Mouse (Mus musculus): Measurements from ENCODE around the gene Inpp5d.
A peak's percentile ranks its signal among the peaks of the same experiment; 100 is the strongest.

Gene Inpp5d

DNA sequence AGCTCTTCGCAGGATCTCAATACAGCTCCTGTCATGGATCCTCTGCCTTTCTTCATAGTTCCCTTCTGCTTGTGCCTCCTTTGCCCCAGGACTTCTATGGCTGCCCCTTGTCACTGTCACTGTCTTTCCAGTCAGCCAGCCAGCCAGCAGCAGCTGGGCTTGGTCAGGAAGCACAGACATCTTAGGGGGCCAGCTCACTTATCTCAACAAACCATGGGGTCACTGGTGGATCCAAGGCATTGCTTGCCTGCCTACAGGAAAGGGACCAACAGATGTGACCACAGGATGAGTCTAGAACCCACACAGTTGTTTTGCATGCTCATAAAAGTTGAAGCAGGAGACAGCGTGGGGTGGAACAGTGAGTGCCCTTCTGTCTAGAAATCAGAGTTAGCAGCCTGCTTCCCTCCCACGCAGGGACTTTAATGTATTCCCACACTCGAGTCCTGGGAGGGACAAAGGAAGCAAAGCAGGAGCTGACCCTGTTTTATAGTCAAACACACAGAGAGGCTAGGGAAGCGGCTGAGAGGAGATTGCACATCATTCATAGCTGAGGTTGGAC lies 79.9 kb downstream of the Inpp5d start:
- DNase-seq (ENCODE audit: low read depth, low spot score): no peak

DNA sequence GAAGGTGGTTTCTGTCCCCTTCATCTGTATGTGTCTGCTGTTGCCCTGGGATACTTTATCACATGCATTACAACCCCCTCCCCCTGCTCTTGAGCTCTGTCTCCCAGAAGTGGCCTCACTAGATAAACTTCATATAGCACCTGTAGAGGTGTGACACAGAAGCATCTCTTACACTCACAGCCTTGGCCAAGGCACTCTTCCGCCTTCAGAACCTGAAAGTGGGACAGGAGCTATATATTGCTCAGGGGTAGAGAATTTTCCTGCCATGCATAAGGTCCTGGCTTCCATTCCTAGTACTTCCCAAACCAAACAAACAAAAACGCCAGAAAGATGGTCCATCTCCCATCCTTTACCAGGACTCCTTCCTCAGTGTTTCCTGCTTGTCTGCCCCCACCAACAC lies 84.1 kb downstream of the Inpp5d start:
- DNase-seq (ENCODE audit: low read depth, low spot score): no peak

DNA sequence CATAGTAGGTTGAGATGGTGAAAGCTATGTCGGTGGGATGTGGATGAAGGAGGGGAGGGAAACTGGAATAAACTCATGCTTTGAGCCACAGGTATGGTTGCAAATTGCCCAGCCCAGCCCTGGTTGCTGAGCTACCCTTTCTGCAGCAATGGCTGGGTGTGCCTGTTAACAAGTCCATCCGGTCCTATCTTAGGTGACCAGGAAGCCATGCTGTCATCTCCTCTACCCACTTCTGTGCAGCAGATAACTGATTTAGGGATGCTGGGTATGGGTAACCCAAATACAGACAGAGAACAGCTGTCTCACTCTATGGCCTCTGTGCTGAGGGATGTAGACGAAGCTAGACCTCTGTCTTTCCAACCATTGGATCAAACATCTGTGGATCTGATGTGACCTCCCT lies 86.2 kb downstream of the Inpp5d start:
- DNase-seq (ENCODE audit: low read depth, low spot score): no peak

DNA sequence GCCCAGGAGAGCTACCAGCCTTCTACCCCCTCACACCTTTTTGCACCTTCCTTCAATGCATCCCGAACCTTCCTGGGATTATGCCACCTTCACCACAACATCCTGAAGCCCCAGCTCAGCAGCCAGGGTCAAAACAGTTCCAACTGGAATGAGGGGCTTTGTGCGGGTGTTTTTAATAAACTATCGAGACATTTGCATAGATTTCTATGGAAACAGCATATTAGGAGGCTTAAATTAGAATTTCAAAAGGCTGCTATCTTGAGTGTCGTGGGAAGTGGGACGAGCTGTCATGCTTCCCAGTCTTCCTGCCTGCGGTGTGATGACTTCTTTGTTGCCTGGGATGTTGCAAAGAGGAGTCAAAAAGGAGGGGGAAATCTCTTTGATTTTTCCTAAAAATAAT lies 88.9 kb downstream of the Inpp5d start:
- peak; percentile 91 for DNase-seq (ENCODE audit: low read depth, low spot score)

DNA sequence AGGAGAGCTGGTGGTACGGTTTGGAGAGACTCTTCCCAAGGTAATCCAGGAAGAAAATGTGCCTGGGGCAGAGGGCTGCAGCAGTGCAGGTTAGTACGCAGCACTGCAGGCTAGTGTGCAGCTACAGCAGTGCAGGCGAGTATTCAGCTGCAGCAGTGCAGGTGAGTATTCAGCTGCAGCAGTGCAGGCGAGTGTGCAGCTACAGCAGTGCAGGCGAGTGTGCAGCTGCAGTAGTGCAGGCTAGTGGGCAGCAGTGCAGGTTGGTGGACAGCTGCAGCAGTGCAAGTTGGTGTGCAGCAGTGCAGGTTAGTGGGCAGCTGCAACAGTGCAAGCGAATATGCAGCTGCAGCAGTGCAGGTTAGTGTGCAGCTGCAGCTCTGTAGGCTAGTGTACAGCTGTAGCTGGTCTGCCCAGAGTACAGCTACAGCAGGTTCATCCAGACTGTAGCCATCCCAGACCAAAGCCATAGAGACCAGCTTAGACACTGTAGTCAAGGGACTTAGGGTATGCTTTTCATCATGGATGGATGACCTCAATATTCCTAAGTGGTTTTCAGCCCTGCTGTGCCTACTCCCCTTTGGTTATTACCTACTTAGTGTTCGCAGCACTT lies 89.7 kb downstream of the Inpp5d start:
- DNase-seq (ENCODE audit: low read depth, low spot score): no peak

DNA sequence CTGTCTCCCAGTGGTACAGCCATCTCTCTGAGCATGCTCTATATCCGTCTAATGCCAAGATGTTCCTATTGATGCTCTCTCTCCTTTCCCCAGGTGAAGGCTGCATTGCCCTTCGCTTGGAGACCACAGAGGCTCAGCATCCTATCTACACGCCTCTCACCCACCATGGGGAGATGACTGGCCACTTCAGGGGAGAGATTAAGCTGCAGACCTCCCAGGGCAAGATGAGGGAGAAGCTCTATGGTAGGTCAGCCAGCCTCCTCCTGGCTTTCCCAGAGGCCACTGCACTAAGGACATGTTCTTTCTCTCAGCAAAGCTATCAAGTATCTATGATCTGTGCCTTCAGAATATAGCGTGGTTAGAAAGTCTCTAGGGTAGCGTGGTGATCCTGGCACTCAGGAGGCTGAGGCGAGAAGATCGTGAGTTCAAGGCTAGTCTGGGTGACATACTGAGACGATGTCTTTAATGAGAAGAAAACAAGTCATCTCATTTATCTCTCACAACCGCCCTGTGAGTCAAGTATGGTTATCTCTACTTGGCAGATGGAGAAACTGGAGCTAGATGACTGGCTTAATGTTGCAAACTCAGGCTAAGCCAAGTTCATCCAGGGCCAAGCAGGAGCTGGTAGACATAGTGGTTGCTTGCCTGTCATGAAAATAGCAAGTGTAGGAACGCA lies 92.0 kb downstream of the Inpp5d start:
- DNase-seq (ENCODE audit: low read depth, low spot score): no peak

DNA sequence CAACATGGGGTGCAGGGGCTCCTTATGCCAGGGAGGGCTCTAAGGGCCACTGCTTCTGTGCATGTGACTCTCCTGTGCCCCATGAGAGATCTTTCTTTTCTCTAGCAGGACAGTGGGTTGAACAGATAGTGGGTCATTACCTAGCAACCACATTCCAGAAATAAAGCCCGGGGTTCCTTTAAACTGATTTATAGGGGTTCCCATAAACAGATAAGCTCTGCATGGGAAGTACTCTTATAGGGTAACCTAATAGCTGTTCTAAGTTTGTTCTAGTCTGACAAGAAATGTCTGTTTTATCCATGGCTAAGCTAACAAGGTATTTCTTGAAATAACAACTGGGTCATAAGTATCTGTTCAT lies 92.5 kb downstream of the Inpp5d start:
- no peak for DNase-seq (ENCODE audit: low read depth, low spot score)

DNA sequence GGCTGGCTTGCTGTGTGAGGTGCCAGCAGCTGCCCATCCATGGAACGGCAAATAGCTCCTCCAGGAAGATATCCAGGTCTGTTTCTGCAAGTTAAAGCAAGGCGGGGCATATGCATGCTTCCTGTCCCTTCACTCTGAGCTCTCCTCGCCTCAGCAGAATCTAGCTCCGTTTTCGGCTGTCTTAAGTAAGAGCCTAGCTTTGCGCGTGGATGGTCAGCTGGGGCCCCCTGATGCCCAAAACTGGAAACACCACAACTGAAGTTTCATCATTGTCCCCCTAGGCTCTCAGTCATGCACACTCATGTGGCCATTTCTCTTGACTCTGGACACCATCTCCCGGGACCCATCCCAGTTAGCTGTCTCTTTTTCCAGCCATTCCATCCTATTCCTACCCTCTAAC lies 101.3 kb downstream of the Inpp5d start:
- peak; percentile 81 for DNase-seq (ENCODE audit: low read depth, low spot score)

DNA sequence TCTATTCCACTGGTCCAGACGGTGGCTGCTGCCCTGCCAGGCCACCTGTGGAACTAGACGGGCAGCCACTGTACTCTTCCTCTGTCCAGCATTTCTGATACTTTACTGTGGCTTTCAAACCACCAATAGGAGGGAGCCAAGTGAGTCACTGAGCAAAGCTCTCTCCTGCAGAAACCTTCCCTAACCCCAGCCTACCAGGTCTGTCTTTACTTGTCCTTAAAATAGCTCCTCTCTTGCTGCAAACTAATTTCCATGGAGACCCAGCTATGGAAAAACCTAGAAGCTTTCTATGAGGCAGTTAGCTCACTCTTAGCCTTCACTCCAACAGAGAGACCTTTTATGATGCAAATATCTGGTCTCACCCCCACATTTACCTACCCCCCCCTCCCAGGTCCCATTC lies 102.0 kb downstream of the Inpp5d start:
- no peak for DNase-seq (ENCODE audit: low read depth, low spot score)

DNA sequence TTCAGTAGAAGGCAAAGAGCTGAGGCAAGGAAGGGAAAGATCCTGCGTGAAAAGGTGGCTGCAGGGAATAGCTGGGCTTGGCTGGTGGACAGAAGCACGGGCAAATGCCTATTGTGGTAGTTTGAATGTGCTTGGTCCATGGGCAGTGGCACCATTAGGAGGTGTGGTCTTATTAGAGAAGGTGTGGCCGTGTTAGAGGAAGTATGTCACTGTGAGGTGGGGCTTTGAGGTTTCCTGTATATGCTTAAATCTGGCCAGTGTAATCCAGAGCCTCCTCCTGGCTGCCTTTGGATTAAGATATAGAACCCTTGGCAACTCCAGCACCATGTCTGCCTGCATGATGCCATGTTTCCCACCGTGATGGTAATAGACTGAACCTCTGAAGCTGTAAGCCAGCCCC lies 103.2 kb downstream of the Inpp5d start:
- DNase-seq (ENCODE audit: low read depth, low spot score): no peak

DNA sequence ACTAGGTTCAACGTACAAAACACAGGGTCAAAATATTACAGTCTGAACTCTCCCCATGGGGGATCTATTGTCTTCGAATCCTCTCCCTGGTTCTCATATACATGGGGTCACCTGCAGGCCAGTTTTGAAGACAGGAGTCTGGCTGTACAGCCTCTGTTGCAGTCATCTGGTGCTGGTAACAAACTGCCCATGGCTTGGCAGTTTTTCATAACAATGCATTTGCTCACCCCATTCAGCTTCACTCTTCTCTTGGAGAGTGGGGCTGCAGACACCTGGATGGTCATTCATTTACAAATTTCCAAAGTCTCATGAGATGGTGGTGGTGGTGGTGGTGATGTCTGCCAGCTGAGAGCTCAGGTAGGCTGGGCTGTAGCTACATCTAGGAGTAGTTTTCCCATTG lies 109.0 kb downstream of the Inpp5d start:
- no peak for DNase-seq (ENCODE audit: low read depth, low spot score)

DNA sequence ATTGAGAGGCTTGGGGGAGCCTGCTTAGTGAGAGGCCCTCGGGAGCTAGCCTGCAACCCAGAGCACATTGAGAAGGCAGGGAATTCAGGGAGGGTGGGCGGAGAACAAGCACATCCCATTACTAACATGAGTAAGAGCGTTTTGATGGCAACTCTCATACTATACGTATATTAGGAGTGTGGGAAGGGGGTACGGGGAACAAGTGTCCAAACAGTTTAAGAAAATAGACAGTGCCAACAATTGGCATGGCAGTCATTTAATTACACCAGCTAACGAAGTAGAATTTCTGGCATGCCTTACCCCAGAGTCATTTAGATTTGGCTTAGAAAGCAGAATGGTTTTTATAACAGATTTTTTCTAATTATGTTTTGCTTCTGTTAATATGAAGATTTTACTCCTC lies 109.7 kb downstream of the Inpp5d start:
- DNase-seq (ENCODE audit: low read depth, low spot score): no peak

DNA sequence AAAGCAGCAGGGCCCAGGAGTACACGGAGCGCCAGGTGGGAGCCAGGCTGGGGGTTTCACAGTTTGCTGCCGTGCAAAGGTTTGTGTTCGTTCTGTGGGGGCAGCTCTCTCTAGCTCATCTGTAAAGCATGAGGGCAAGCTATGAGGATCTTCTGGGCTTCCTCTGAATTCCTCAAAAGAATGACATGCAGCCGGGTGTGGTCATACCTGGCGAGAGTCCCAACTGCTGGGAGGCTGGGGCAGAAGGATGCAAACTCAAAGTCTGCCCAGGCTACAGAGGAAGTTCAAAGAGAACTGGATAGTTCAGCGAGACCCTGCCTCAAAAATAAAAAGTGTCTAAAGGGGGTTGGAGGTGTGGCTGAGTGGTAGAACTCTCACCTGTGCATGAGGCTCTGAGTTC lies 110.2 kb downstream of the Inpp5d start:
- no peak for DNase-seq (ENCODE audit: low read depth, low spot score)

DNA sequence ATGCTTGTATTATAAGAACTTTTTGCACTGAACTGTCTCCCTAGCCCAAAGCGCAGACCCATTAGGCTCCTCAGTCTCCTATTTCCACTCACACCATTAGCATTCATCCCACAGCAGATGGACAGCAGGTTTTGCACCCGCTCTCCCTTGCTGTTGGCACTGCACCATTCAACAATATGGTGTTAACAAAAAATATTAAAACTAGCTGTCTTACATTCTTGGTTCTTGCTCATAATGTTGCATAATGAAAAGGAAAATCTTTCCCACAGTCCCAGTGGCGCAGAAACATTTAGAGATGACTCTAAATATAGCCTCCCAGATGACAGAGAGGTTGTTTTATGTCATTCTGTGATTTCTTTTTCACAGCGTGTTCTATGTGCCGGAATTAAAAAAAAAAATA lies 113.1 kb downstream of the Inpp5d start:
- peak; percentile 89 for DNase-seq (ENCODE audit: low read depth, low spot score)

DNA sequence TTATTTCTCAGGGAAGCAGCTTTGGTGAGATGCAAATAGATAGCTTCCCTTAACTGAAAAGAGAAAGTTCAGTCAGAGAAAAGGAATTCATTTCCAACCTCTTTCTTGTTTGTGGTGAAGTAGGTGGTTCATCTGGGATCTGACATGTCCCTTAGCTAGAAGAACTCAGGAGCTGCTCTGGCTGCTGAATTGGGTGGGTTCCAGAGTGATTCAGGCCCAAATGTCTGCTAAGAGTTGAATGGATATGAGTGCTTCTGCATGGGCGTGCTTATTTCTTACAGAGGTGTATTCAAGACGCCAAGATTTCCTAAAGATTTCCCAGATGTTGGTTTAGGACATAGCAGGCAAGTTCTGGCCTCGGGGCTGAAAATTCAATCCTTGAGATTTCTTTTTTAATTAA lies 114.0 kb downstream of the Inpp5d start:
- no peak for DNase-seq (ENCODE audit: low read depth, low spot score)

DNA sequence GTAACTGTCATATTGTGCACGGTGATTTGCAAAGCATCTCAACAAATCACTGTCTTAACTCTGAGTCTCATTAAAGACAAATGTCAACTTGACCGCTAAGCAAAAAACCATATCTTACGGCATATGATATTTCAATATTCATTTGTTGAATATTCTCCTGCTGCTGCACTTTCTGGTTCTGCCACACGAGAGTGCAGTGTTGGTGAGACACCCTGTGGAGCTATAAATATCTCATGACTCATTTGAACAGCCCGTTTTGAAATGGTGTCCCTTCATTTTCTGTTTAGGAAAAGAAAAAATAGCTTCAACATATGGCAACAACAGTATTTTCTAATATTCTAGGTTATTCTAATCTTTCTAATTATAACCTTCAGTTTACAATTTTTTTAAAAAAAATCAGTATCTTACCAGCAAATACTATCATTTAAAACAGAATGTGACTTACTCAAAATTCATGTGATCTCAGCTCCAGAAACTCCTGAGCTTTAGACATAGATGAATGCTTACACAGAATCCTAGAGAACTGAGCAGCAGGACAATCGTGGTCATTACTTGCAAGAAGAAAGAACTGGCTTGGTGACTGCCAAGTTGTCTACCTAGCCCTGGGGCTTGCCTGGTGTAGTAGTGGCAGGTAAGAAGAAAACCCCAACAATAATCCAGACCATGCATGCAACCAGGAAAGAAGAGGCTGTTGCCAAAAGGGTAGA lies 120.6 kb downstream of the Inpp5d start:
- no peak for DNase-seq (ENCODE audit: low read depth, low spot score)

DNA sequence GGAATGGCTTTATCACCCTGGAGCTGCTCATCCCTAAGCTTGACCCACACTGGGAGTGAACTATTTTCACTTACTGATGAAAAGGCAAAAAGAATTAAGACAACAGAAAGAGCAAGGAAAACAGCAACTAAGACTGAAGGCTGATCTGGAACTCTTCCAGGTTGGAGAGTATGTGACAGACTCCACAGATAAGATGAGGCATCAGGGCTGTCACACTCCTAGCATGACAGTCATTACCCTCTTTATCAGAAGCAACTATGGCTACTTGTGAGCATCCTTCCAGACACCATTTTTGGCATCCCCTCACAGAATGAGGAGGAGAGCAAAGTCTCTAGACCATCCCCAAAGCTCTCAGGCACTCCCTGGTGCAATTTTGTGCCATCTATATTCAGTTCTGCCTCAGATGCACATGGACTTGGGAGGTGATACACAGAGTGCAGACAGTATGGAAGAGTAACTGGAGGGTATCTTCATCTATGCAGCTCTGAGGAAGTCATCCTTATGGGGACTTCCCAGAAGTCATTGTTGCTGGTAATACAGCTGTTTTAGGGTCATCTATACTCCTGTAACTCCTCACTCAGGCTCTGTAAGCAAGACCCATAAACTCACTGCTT lies 129.4 kb downstream of the Inpp5d start:
- DNase-seq (ENCODE audit: low read depth, low spot score): no peak

DNA sequence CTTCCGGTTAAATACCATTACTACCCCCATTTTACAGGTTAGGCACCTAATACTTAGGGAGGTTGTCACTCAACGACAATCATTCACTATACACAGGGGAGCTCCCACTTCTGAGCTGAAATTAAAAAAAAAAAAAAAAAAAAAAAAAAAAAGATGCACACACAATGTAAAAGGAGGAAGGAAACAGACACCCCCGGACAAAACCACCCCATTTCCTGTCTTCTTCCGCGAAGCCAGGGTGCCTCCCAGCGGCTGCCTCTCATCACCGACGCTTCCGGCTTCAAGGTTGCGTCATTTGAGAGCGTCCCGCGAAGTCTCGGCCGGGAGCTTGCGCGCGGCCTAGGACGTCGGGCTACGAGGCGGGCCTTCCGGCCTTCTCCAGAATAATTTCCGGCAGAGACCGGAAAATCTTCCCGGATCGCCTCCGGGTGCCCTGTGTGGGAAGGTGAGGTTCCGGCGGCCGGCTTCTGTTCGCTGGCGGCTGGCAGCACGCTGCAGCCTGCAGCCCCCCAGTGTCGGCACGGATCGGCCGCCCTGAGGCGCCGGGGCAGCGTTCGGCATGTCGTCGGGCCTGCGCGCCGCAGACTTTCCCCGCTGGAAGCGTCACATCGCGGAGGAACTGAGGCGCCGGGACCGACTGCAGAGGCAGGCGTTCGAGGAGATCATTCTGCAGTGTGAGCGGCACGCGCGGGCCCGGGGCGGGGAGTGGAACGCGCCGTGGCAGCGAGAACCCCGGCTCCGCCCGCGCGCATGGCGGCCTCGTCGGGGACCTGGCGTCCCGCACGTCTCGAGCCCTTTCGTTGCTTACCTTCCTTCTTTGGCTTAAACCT lies 135.7 kb downstream of the Inpp5d start, which contains the start of gene Atg16l1:
Atg16l1 (plus strand) TSS at position 230 of the 830 bp plus-strand sequence.
- DNase-seq (ENCODE audit: low read depth, low spot score): peak; percentile 97

DNA sequence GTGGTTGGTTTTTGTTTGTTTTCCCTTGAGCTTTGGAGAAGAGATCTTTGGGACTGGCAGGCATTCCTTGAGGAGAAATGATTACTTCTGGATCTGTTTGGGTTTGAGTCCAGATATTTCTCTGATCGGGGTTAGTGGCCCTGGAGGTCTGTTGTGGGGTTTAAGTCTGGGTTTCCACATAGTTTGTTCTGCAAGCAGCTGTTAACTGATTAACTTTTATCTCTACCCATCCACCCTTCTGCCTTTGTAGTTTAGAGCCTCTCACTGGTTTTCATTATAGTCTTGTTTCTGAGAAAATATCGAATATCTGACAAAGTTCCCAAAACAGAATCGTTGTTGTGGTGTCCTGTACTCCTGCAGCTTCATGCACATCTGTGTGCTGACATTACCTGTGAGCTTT lies 143.7 kb downstream of the Inpp5d start:
- no peak for DNase-seq (ENCODE audit: low read depth, low spot score)

DNA sequence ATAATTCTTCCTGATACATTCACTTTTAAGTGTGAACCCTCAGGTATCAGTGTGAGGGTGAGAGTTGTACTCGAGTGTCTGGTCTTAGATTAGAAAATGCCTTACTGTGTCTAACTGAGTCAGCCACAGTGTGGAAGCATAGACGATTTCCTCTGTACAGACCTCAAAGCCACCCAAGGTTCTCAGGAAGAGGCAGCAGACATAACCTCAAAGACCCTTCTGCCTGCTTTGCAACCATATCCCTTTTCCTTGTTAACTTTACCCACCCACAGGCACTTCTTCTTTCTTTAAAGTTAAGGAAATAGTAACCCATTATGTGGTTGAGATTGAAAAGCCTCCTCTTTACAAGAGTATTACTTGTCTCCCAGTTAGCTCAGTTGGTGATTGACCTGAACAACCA lies 145.6 kb downstream of the Inpp5d start:
- no peak for DNase-seq (ENCODE audit: low read depth, low spot score)

DNA sequence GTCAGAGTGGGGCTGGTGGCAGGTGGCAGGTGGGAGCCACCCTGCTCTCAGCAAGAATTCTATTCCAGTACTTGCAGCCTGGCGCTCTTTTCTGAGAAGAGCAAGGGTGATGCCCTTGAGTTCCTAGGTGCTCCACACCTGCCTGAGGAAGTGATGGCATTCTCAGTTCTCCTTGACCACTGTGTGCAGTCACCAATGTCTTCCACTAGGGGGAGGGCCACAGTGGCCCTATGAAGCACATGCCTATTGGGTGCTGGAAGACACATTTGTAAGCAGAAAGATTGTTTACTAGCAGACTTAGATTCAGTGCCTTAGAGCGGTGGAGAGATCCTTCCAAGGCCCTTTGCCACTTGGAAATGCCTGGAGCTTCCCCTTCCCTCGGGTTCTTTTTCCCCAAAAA lies 146.1 kb downstream of the Inpp5d start:
- no peak for DNase-seq (ENCODE audit: low read depth, low spot score)

DNA sequence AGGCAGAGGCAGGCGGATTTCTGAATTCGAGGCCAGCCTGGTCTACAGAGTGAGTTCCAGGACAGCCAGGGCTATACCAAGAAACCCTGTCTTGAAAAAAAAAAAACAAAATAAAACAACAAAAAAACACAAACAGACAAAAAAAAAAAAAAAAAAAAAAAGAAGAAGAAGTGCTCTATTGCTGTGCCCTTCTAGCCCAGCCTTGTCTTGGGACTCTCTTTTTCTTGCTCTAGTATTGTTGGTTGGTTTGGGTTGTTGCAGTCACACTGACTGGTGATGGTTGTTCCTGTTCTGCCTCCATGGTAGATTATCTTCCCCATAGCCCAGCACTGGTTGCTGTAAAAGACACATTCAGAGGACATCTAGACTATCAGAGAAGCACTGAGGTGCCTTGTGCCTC lies 149.2 kb downstream of the Inpp5d start:
- no peak for DNase-seq (ENCODE audit: low read depth, low spot score)
